Mouse (Mus musculus): ENCODE data around the gene Abhd5. TPM values are rescaled to one million over a fixed set of nuclear protein-coding genes. Genes with fewer than 3 reads are reported as not detected.

The Abhd5 gene
- polyA plus RNA-seq, 2 experiments = 25.1 to 41.1 TPM

DNA sequence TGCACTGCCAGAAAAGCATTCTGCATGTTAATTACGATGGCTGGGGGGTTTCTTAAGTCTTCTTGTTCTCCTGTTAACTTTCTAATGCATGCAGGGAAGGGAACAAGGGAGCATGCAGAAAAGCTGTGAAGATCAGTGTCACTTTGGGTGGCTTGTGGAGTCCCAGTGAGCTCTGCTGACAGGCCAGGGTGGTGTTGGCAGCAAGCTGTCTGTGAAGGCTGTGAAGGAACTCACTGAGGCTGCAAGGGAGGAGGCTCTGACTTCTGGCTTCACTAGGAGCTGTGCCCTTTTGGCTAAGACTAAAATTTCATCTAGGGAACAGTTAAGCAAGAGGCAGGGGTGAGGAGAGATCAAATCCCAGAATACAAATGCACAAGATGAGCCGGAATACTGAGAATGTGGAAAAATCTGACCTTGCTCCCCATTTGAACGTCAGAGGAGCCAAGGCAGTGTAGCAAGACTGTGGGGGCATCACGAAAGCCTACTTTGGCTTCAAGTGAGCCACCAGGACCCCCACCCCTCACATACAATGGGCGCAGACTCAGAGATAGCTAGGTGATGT is 68.9 kb downstream of the Abhd5 start:
- WGBS = 78% methylated on average over 5 of the region's 5 CpGs
- Histone ChIP-seq H3K4me1 (ENCODE audit: control insufficient read depth, insufficient read depth, low read length) (no peaks in the 10 kb centered on the region), H3K4me2 (replicated peaks; ENCODE audit: low read depth, low read length, severe bottlenecking) (no peak overlapping the region), H3K9ac (ENCODE audit: low read depth, low read length, severe bottlenecking) (no peak overlapping the region), H3K9me3 (ENCODE audit: control insufficient read depth, low read length) (no peaks in the 10 kb centered on the region), H3K36me3 (ENCODE audit: control insufficient read depth, insufficient read depth, low read length) (no peaks in the 10 kb centered on the region), H3K4me3 (replicated peaks; ENCODE audit: low read length) (no peak overlapping the region), H3K27ac (replicated peaks; ENCODE audit: low read depth, low read length) (no peak overlapping the region), H3K27me3 (ENCODE audit: control insufficient read depth, insufficient read depth, low read length) (no peaks in the 10 kb centered on the region)
- TF ChIP-seq POLR2A (IDR thresholded peaks at IDR 0.05; ENCODE audit: borderline replicate concordance, extremely low read depth, insufficient read depth, insufficient read length) = no peak
- no peak for DNase-seq (ENCODE audit: low spot score)
- no peak for ATAC-seq (ENCODE audit: low FRiP score, low read depth)

DNA sequence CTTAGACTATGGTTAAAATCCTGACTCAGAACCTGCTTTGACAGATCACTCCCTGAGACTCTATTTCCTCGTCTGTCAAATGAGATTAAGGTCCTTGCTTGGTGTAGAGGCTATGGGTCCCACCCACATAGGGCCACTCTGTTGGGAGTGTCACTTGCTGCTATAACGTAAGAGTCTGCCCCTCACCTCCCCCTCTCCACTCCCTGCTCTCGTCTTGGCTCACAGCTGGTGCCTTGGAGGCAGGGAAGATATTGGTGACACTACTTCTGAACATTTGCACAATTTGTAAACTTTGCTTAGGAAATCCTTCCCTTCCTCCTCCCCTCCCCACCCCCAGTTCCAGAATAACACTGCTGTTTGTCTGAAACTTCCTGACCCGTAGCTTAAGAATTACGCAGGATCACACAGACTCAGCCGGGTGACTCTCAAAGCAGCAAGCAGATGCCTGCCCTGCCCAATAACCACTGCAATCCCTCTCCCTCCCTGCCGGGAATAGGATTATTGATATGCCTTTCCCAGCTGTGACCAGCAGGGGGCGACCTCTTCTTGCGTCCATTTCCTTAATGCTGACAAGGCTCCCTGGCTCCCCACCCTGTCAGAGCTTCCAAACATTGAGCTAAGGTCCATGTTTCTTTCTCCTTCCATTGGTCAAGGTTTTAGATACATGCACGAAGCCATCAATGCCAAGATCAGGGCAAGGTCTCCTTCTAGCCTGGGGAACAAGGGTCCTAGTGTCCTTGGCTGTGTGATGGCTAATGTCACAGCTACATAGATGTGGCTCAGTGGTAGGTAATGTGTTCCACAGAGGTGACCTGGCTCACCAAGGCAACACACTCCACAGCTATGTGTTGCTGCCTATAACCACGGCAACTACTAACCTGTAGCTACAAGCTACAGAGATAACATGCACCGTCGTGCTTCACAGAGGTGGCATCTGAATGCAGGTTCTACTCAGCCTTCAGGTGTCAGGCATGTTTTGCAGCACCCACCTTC is 69.7 kb downstream of the Abhd5 start:
- ATAC-seq (ENCODE audit: low FRiP score, low read depth) = peak; percentile 26; the same call in 1 of the 2 replicates
- WGBS = 21% methylated on average over 13 of the region's 13 CpGs
- H3K27ac ChIP-seq (replicated peaks; ENCODE audit: low read depth, low read length) = no peak overlapping the region

DNA sequence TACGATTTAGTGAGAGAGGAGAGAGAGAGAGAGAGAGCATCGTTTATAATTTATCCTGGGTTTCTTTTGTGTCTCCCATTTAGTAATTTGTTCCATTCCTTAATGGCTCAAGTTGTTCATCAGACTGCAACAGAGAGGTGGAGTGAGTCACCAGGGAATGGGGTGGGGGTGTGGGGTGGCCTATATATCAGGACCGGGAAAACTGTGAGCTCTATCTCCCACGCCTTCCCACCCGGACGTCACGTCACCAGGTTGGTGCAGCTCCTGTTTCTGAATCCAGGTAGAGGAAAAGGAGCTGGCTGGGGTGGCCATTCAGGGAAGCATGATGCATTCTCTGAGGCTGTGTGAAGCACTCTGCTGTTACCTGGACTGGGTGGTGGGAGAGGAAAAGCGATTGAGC is 70.5 kb downstream of the Abhd5 start:
- WGBS = 81% methylated on average over 8 of the region's 8 CpGs
- Histone ChIP-seq H3K4me1 (ENCODE audit: control insufficient read depth, insufficient read depth, low read length) (no peaks in the 10 kb centered on the region), H3K27me3 (ENCODE audit: control insufficient read depth, insufficient read depth, low read length) (no peaks in the 10 kb centered on the region)

More for the DNA sequence above, 69.7 kb downstream of the Abhd5 start:
- Histone ChIP-seq H3K27me3 (ENCODE audit: control insufficient read depth, insufficient read depth, low read length) (no peaks in the 10 kb centered on the region), H3K36me3 (ENCODE audit: control insufficient read depth, insufficient read depth, low read length) (no peaks in the 10 kb centered on the region), H3K4me1 (ENCODE audit: control insufficient read depth, insufficient read depth, low read length) (no peaks in the 10 kb centered on the region), H3K4me3 (replicated peaks; ENCODE audit: low read length) (no peak overlapping the region), H3K4me2 (replicated peaks; ENCODE audit: low read depth, low read length, severe bottlenecking) (no peak overlapping the region), H3K9ac (ENCODE audit: low read depth, low read length, severe bottlenecking) (no peak overlapping the region), H3K9me3 (ENCODE audit: control insufficient read depth, low read length) (no peaks in the 10 kb centered on the region)
- no peak for TF ChIP-seq POLR2A (IDR thresholded peaks at IDR 0.05; ENCODE audit: borderline replicate concordance, extremely low read depth, insufficient read depth, insufficient read length)
- DNase-seq (ENCODE audit: low spot score) = peak; percentile 71

DNA sequence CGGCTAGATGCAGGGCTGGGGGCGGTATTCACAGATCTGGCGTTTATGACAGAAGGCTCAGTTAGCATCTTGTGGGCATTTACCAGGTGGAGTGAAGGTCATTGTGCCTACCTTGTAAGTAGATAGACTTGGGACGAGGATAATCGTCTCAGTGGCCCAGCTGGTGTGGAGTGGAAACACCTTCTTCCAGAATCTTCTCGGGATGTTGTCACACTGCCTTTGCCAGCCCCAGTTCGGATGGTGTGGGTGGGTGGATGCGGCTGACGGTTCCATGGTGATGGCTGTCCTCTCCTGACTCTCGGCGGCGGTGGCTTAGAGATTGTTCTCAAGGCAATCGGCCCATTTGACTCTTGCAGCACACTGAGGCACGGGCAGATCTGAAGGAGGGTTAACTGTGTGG is 71.3 kb downstream of the Abhd5 start:
- no peak for DNase-seq (ENCODE audit: low spot score)
- no peaks in the 10 kb centered on the region for H3K9me3 ChIP-seq (ENCODE audit: control insufficient read depth, low read length)
- H3K9ac ChIP-seq (ENCODE audit: low read depth, low read length, severe bottlenecking) = no peak overlapping the region
- H3K4me2 ChIP-seq (replicated peaks; ENCODE audit: low read depth, low read length, severe bottlenecking) = no peak overlapping the region
- H3K36me3 ChIP-seq (ENCODE audit: control insufficient read depth, insufficient read depth, low read length) = no peaks in the 10 kb centered on the region
- WGBS = 80% methylated on average over 14 of the region's 14 CpGs
- no peak for TF ChIP-seq POLR2A (IDR thresholded peaks at IDR 0.05; ENCODE audit: borderline replicate concordance, extremely low read depth, insufficient read depth, insufficient read length)
- ATAC-seq (ENCODE audit: low FRiP score, low read depth) = no peak
- H3K4me1 ChIP-seq (ENCODE audit: control insufficient read depth, insufficient read depth, low read length) = no peaks in the 10 kb centered on the region
- no peak overlapping the region for H3K4me3 ChIP-seq (replicated peaks; ENCODE audit: low read length)
- H3K27me3 ChIP-seq (ENCODE audit: control insufficient read depth, insufficient read depth, low read length) = no peaks in the 10 kb centered on the region
- no peak overlapping the region for H3K27ac ChIP-seq (replicated peaks; ENCODE audit: low read depth, low read length)

More for the DNA sequence above, 70.5 kb downstream of the Abhd5 start:
- H3K4me3 ChIP-seq (replicated peaks; ENCODE audit: low read length) = no peak overlapping the region
- TF ChIP-seq POLR2A (IDR thresholded peaks at IDR 0.05; ENCODE audit: borderline replicate concordance, extremely low read depth, insufficient read depth, insufficient read length) = no peak
- no peaks in the 10 kb centered on the region for H3K9me3 ChIP-seq (ENCODE audit: control insufficient read depth, low read length)
- DNase-seq (ENCODE audit: low spot score) (no peak), ATAC-seq (ENCODE audit: low FRiP score, low read depth) (no peak)
- H3K4me2 ChIP-seq (replicated peaks; ENCODE audit: low read depth, low read length, severe bottlenecking) = no peak overlapping the region
- H3K9ac ChIP-seq (ENCODE audit: low read depth, low read length, severe bottlenecking) = no peak overlapping the region
- no peak overlapping the region for H3K27ac ChIP-seq (replicated peaks; ENCODE audit: low read depth, low read length)
- H3K36me3 ChIP-seq (ENCODE audit: control insufficient read depth, insufficient read depth, low read length) = no peaks in the 10 kb centered on the region

DNA sequence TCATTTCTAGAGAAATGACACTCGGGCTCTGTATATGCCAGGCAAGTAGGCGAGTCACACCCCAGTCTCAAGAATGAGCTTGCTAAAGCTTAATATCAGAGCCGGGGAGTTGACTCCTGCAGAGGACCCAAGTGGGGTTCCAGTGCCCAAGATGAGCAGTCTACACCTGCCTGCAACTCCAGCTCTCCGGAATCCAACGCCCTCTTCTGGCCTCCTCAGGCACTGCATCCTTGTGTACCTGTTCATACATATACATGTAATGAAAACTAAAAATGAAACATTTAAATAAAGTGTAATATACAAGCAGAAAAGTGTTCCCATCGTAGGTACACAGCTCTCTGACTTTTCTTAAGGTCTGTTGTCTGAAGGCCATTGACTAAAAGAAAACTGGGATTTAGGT is 71.7 kb downstream of the Abhd5 start:
- Histone ChIP-seq H3K4me1 (ENCODE audit: control insufficient read depth, insufficient read depth, low read length) (no peaks in the 10 kb centered on the region), H3K9ac (ENCODE audit: low read depth, low read length, severe bottlenecking) (no peak overlapping the region), H3K9me3 (ENCODE audit: control insufficient read depth, low read length) (no peaks in the 10 kb centered on the region), H3K36me3 (ENCODE audit: control insufficient read depth, insufficient read depth, low read length) (no peaks in the 10 kb centered on the region), H3K27me3 (ENCODE audit: control insufficient read depth, insufficient read depth, low read length) (no peaks in the 10 kb centered on the region), H3K27ac (replicated peaks; ENCODE audit: low read depth, low read length) (no peak overlapping the region), H3K4me3 (replicated peaks; ENCODE audit: low read length) (no peak overlapping the region), H3K4me2 (replicated peaks; ENCODE audit: low read depth, low read length, severe bottlenecking) (no peak overlapping the region)
- DNase-seq (ENCODE audit: low spot score) (no peak), ATAC-seq (ENCODE audit: low FRiP score, low read depth) (no peak)
- WGBS = 66% methylated on average over 6 of the region's 6 CpGs
- no peak for TF ChIP-seq POLR2A (IDR thresholded peaks at IDR 0.05; ENCODE audit: borderline replicate concordance, extremely low read depth, insufficient read depth, insufficient read length)
